Mouse (Mus musculus) megakaryocyte, embryonic 14.5 days (primary cell): ENCODE data around the gene Atp9a. TPM values are rescaled to one million over a fixed set of nuclear protein-coding genes. Genes with fewer than 3 reads are reported as not detected.

Experiments
- H3K27me3 ChIP-seq: replicated peaks from 2 replicates; pipeline ENCODE3; 2012; ENCODE audit warnings: inconsistent platforms
- H3K36me3 ChIP-seq: replicated peaks from 2 replicates; pipeline ENCODE3; 2012; ENCODE audit warnings: low read length, inconsistent platforms, mixed read lengths
- H3K4me1 ChIP-seq: 2 replicates; pipeline ENCODE4 v1.6.1; 2012; ENCODE audit warnings: inconsistent platforms
- H3K4me3 ChIP-seq: replicated peaks from 2 replicates; pipeline ENCODE3; 2012; ENCODE audit warnings: moderate library complexity, mild to moderate bottlenecking, inconsistent platforms
- H3K9me3 ChIP-seq: 2 replicates; pipeline ENCODE4 v1.6.1; 2012; ENCODE audit warnings: inconsistent platforms
- FLI1 ChIP-seq: IDR thresholded peaks from 2 replicates; pipeline ENCODE4 v1.6.1; 2012; ENCODE audit warnings: low read length, inconsistent platforms, mixed read lengths
- GATA1 ChIP-seq: IDR thresholded peaks from 3 replicates; pipeline ENCODE4 v1.6.1; 2012; ENCODE audit warnings: mixed read lengths, low read length, inconsistent platforms, borderline replicate concordance
- polyA plus RNA-seq: library from polyadenylated mRNA; stranded (reverse); fragments of >175 nt; gene quantifications from 2 replicates; pipeline ENCODE4 v1.2.3, GENCODE M21; 2012; ENCODE audit warnings: low replicate concordance; ENCODE audit not compliant: insufficient read depth

The Atp9a gene
- polyA plus RNA-seq, 1 experiment, result 1.5 TPM

DNA sequence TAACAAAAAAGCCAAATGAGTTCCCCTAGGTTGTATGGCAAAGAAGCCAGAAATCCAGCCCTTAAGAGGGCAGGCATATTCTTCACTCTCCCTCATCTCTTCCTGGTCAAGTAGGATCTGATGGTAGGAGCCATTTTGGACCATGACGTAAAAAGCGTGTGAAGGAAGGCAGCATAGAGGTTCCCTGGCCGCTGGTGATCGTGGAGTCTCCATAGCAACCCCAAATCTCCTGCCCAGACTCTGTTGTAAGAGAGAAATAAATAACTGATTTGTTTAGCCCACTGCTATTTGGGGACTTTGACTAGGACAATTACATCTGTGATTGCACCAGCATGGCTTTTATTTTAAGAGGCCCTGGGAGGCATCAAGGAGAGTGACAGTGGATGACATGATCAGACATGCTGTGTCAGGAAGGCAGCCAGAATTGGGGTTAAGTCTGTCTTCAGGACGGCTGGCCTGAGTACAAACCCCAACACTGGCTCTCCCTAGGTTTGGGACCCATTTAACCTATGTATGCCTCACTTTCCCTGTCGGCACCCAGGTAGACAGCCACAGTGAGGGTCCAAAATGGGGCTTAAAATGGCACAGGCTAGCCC lies 132.5 kb downstream of the Atp9a start:
- Histone ChIP-seq H3K27me3 (no peaks in the 10 kb centered on the region), H3K36me3 (no peaks in the 10 kb centered on the region), H3K4me1 (peaks cover 84% of the 10 kb centered on the region), H3K9me3 (no peaks in the 10 kb centered on the region), H3K4me3 (no peak overlapping the region)
- TF ChIP-seq FLI1, result no peak

DNA sequence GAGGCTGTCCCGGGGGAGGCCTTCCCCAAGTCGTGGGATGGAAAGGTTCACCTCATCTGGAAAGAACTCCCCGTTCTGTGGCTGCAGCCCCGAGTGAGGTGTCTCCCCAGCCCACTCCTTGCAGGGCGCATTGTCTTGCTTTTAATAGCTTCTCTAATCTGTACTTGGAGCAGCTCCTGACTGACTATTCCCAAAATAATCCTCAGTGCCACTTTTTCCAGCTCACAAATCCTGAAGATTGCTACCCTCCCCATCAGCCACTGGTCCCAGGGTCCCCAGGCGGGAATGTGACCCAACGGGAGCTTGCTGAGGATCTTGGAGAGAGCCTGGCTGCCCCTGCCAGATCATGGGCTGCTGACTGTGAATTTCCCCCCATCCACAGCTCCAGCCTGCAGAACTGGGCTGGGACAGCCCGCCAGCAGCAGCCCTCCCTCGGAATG lies 134.1 kb downstream of the Atp9a start:
- no peaks in the 10 kb centered on the region for H3K27me3 ChIP-seq
- H3K4me3 ChIP-seq, result no peak overlapping the region
- no peaks in the 10 kb centered on the region for H3K9me3 ChIP-seq
- peaks cover 96% of the 10 kb centered on the region for H3K4me1 ChIP-seq
- no peaks in the 10 kb centered on the region for H3K36me3 ChIP-seq
- TF ChIP-seq GATA1 (no peak), FLI1 (no peak)

DNA sequence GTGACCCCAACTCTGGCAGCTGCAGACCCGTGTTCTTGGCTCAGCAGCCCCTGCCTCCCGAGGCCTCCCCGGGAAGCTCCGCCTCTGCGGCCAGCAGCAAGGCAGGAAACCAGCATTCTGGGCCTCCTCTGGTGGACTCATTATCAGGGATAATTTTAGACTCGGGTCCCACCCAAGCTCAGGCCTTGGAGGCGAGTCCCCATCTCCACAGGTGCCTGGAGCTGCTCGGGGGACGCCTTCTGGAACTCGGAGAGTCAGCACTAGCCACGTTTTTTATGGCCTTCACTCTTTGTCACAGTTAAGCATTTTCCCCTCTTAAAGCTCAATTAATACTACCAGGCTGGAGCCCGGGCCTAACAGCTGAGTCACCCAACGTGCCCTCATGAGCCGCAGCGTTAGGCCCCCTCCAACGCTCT lies 137.5 kb downstream of the Atp9a start:
- H3K4me3 ChIP-seq, result peak overlapping the region; percentile 88
- TF ChIP-seq GATA1, result no peak
- TF ChIP-seq FLI1, result no peak
- no peaks in the 10 kb centered on the region for H3K36me3 ChIP-seq
- H3K4me1 ChIP-seq, result peaks cover 98% of the 10 kb centered on the region
- H3K27me3 ChIP-seq, result peaks cover 26% of the 10 kb centered on the region
- no peaks in the 10 kb centered on the region for H3K9me3 ChIP-seq

DNA sequence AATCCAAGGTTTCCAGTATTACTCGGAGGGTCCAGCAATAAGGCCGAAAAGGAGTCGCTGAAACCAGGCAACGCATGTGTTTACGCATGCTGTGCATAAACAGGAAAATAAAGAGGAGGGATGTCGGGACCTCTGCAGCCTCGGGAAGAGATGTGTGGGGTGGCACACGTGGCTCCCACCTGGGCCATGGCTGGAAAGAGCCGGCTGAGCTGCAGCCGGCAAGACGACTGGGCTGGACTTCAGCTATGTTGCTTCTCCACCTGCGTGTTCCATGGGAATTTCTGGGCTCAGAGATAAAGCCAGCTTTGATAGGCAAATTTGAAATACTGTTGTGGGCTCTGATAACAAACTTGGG lies 139.8 kb downstream of the Atp9a start:
- no peaks in the 10 kb centered on the region for H3K36me3 ChIP-seq
- no peak overlapping the region for H3K4me3 ChIP-seq
- peaks cover 89% of the 10 kb centered on the region for H3K4me1 ChIP-seq
- TF ChIP-seq FLI1 (no peak), GATA1 (no peak)
- no peaks in the 10 kb centered on the region for H3K9me3 ChIP-seq
- peaks cover 38% of the 10 kb centered on the region for H3K27me3 ChIP-seq

DNA sequence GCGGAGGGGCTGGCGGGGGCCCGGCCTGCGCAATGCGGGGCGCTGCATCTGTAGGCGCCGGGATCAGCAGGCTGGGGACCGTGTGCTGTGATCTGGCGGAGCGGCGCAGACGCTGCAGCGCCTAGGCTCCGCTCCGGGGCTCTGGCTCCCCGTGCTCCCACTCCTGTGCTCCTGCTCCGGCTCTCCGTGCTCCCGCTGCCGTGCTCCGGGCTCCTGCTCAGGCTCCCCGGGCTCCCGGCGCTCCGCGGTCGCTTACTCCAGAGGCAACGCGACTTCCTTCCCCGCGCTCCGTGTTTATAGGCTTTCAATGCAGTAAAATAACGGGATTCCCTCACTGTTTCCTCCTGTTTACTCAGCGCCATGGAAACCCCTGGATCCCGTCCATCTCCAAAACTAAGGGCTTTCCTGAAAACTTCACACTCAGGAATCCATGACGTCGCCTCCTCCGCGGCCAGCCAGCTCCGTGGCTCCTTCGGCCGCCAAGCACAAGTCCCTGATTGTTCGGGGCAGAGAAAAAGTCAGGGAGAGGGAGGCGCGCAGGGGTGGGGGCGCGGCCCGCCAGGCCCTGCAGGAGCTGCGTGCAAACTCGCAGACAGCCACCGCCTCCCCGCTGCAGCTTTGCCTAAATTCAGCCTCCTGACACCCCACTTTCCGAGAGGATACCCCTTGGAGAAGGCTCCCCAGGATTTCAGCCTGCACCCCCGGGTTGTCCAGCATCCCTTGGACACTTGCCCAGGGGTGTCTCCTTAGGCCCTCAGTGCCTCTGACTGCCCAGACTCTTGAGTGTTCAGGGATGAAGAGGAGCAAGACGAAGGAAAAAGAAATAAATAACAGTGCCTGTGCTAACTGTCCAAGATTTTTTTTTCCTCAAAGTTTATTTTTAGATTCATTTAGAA lies 140.5 kb downstream of the Atp9a start, which contains the start of gene Nfatc2:
Nfatc2 (minus strand) TSS at position 167 of the 896 bp plus-strand sequence.
- Histone ChIP-seq H3K27me3 (peaks cover 38% of the 10 kb centered on the region), H3K36me3 (no peaks in the 10 kb centered on the region), H3K4me3 (peak within 1 kb of the TSS; percentile 92), H3K9me3 (no peaks in the 10 kb centered on the region), H3K4me1 (peaks cover 88% of the 10 kb centered on the region)
- TF ChIP-seq FLI1, result no peak

DNA sequence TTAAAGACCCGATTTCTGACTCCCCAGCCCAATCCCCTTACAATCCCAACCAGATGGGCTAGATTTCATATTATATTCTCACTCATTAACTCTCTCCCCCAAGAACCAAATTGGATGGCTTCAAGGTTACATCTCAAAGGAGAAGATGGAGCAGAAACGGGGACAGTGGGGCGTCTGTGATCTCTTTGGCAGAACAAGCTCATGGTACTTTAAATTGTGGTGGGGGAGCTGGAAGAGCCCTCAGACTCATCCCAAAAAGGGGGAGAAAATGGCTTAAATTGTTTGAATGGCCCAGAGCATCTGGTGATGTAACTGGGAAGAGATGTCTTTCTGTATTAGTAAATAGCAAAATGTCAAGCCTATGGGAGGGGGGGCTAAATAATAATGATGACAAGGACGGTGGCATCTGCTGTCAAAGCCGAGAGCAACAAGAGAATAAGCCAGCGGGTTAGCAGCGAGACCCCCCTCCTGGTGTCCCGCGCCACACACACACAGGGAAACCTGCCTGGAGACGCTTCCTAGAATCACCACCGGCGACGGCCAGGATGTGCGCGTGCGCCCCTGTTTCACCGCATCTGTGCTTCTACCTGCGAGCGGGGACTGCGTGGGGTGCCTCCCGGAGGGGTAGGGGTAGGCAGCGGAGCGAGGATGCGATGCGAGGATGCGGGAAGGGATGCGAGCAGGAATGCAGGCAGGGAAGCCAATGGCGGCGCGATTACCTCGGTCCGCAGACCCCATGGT lies 141.3 kb downstream of the Atp9a start:
- Histone ChIP-seq H3K4me3 (peak overlapping the region; percentile 92), H3K4me1 (peaks cover 88% of the 10 kb centered on the region), H3K27me3 (peaks cover 38% of the 10 kb centered on the region), H3K9me3 (no peaks in the 10 kb centered on the region), H3K36me3 (no peaks in the 10 kb centered on the region)
- TF ChIP-seq FLI1, result no peak

DNA sequence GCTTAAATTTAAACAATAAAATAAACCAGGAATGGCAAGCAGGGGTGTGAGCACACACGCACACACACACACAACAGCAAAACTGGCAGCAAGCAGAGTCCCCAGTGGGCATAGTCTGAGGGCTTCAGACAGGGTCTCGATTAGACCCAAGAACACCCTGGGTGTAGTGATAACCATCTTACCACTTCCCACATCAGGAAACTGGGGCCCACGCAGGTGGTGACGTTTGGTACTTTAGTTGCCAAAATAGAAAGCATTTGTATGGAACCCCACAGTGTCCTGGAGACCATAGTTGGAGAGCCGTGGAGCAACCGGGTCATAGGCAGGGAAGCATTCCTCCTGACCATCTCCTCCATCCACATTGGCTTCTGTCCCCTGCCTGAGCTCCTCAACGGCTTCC lies 146.5 kb downstream of the Atp9a start:
- no peak overlapping the region for H3K4me3 ChIP-seq
- H3K4me1 ChIP-seq, result peaks cover 85% of the 10 kb centered on the region
- no peaks in the 10 kb centered on the region for H3K9me3 ChIP-seq
- H3K36me3 ChIP-seq, result no peaks in the 10 kb centered on the region
- TF ChIP-seq FLI1 (no peak), GATA1 (no peak)
- peaks cover 33% of the 10 kb centered on the region for H3K27me3 ChIP-seq

DNA sequence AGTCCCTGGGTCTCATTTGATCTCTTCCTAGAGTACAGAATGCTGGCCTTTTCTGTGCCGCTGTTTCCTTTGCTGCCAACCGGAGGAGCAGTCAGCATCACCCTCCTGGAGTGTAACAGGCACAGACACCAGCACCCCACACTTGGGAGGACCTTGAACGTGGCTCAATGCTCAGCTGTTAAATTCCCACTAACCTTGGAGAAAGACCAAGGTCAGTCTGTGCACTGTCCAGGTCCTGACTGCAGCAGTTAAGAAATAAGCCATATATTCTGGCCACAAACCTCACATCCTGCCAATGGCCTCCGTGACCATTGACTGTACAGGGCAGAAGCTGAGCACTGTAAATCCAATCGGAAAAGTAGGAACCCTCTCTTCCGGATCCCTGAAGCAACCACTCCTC lies 148.5 kb downstream of the Atp9a start:
- Histone ChIP-seq H3K4me3 (no peak overlapping the region), H3K27me3 (peaks cover 24% of the 10 kb centered on the region), H3K9me3 (no peaks in the 10 kb centered on the region), H3K36me3 (no peaks in the 10 kb centered on the region), H3K4me1 (peaks cover 93% of the 10 kb centered on the region)
- no peak for TF ChIP-seq GATA1
- no peak for TF ChIP-seq FLI1

DNA sequence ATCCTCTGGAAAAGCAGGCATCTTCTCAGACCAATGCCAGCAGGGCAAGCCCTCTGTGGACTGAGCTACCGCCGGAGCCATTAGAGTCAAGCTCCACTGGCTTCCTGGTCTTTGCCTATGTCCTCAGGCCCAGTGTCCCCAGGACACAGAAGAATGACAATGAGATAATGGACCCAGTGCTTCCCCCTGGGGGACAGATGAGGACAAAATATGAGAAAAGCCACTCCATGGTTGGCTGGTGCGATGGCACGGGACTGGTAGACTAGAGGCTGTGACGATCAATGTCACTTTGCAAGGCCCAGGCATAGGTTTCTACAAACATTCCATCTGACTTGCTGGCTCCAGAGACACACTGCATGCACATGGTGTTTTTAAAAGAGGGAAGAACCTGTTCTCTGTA lies 149.2 kb downstream of the Atp9a start:
- Histone ChIP-seq H3K27me3 (peaks cover 18% of the 10 kb centered on the region), H3K4me3 (no peak overlapping the region), H3K9me3 (no peaks in the 10 kb centered on the region), H3K4me1 (peaks cover 94% of the 10 kb centered on the region), H3K36me3 (no peaks in the 10 kb centered on the region)
- TF ChIP-seq GATA1, result no peak
- TF ChIP-seq FLI1, result no peak

DNA sequence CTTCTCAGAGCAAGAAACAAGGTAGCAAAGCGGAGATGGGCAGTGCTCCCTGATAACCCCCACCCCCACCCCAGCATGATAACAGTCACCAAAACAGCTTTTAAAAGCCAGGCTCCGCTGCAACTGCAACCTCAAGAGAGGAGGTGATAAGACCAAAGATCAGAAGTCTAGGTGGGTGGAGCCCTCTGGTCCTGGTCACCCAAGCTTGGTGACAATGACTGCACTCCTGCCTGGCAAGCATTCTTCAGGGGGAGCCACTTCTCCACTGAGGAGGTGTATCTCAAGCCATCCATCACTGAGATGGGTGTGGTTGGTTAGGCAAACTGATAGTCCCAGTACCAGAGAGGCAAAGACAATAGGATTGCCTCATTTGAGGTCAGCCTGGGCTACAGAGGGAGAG lies 151.1 kb downstream of the Atp9a start:
- TF ChIP-seq GATA1, result no peak
- TF ChIP-seq FLI1, result no peak
- H3K27me3 ChIP-seq, result peaks cover 17% of the 10 kb centered on the region
- H3K9me3 ChIP-seq, result no peaks in the 10 kb centered on the region
- peaks cover 87% of the 10 kb centered on the region for H3K4me1 ChIP-seq
- peak overlapping the region; percentile 9 for H3K4me3 ChIP-seq
- H3K36me3 ChIP-seq, result peaks cover 2% of the 10 kb centered on the region
